Mouse (Mus musculus) kidney, embryonic 15.5 days (tissue): ENCODE results near the gene Phb. TPM values are rescaled to one million over a fixed set of nuclear protein-coding genes. Genes with fewer than 3 reads are reported as not detected.

Experiments used
- ATAC-seq: fragments of 200-750 bp; cut with Nextera tagmentation; replicated peaks from 2 replicates; pipeline ENCODE4 v1.8.0; 2017; ENCODE audit warnings: moderate TSS enrichment; ENCODE audit not compliant: low FRiP score
- H3K27ac ChIP-seq: fragments of 300-500 bp; sonication (generic); 2 replicates; pipeline ENCODE4 v1.5.1; 2015; ENCODE audit warnings: mild to moderate bottlenecking, inconsistent platforms
- H3K27me3 ChIP-seq: fragments of 300-500 bp; sonication (generic); 2 replicates; pipeline ENCODE4 v1.6.1; 2015; ENCODE audit warnings: inconsistent platforms
- H3K36me3 ChIP-seq: fragments of 300-500 bp; sonication (generic); 2 replicates; pipeline ENCODE4 v1.6.1; 2015; ENCODE audit warnings: inconsistent platforms
- H3K4me1 ChIP-seq: fragments of 300-500 bp; sonication (generic); 2 replicates; pipeline ENCODE4 v1.6.1; 2015; ENCODE audit warnings: inconsistent platforms
- H3K4me2 ChIP-seq: fragments of 300-500 bp; sonication (generic); 2 replicates; pipeline ENCODE4 v1.6.1; 2015; ENCODE audit warnings: moderate library complexity, mild to moderate bottlenecking, inconsistent platforms
- H3K4me3 ChIP-seq: fragments of 300-500 bp; sonication (generic); replicated peaks from 2 replicates; pipeline ENCODE4 v1.5.1; 2015; ENCODE audit warnings: mild to moderate bottlenecking, inconsistent platforms
- H3K9ac ChIP-seq: fragments of 300-500 bp; sonication (generic); 2 replicates; pipeline ENCODE4 v1.6.1; 2015; ENCODE audit warnings: mild to moderate bottlenecking, inconsistent platforms
- H3K9me3 ChIP-seq: fragments of 300-500 bp; sonication (generic); replicated peaks from 2 replicates; pipeline ENCODE4 v1.6.1; 2016; ENCODE audit warnings: inconsistent platforms
- WGBS: fragments of 180-500 bp; shearing (Covaris S2); methylation state at CpG from one replicate; pipeline ENCODE4 v1.1.7; 2015; ENCODE audit warnings: mixed read lengths; 5-methylcytosine and 5-hydroxymethylcytosine counted together
- polyA plus RNA-seq: library from polyadenylated mRNA; unstranded; fragments of >200 nt; fragmentation: Nextera tagmentation; extraction: Ambion mirVana; gene quantifications from 2 replicates; pipeline ENCODE4 v1.2.1, GENCODE M21; 2015

Gene Phb
- polyA plus RNA-seq, 1 experiment from 2014 or later, result 270 TPM

GRCm38 (mm10) chr11:95689544-95689943 is 22.8 kb downstream of the Phb start:
- H3K4me2 ChIP-seq, result no peak overlapping the region
- ATAC-seq, result no peak
- H3K27me3 ChIP-seq, result no peaks in the 10 kb centered on the region
- 80% methylated on average over 3 of the region's 3 CpGs for WGBS
- no peak overlapping the region for H3K9ac ChIP-seq
- no peak overlapping the region for H3K27ac ChIP-seq
- H3K4me3 ChIP-seq, result no peak overlapping the region
- H3K36me3 ChIP-seq, result no peaks in the 10 kb centered on the region
- peaks cover 34% of the 10 kb centered on the region for H3K4me1 ChIP-seq
- no peaks in the 10 kb centered on the region for H3K9me3 ChIP-seq

- Histone ChIP-seq H3K36me3 (no peaks in the 10 kb centered on the region), H3K4me3 (no peak overlapping the region), H3K27ac (no peak overlapping the region), H3K9ac (no peak overlapping the region), H3K4me2 (no peak overlapping the region), H3K9me3 (no peaks in the 10 kb centered on the region), H3K4me1 (no peaks in the 10 kb centered on the region), H3K27me3 (no peaks in the 10 kb centered on the region)
- 79% methylated on average over 5 of the region's 5 CpGs for WGBS
- ATAC-seq, result no peak
These were observed 31.8 kb downstream of the Phb start for GRCm38 (mm10) chr11:95698541-95698940.

- no peak overlapping the region for H3K4me2 ChIP-seq
- H3K9ac ChIP-seq, result no peak overlapping the region
- H3K4me1 ChIP-seq, result no peaks in the 10 kb centered on the region
- H3K27ac ChIP-seq, result no peak overlapping the region
- H3K9me3 ChIP-seq, result no peaks in the 10 kb centered on the region
- no peaks in the 10 kb centered on the region for H3K36me3 ChIP-seq
- no peak overlapping the region for H3K4me3 ChIP-seq
- ATAC-seq, result no peak
- WGBS, result 87% methylated on average over 13 of the region's 13 CpGs
- no peaks in the 10 kb centered on the region for H3K27me3 ChIP-seq
These were observed 34.3 kb downstream of the Phb start for GRCm38 (mm10) chr11:95700778-95701739.

DNA sequence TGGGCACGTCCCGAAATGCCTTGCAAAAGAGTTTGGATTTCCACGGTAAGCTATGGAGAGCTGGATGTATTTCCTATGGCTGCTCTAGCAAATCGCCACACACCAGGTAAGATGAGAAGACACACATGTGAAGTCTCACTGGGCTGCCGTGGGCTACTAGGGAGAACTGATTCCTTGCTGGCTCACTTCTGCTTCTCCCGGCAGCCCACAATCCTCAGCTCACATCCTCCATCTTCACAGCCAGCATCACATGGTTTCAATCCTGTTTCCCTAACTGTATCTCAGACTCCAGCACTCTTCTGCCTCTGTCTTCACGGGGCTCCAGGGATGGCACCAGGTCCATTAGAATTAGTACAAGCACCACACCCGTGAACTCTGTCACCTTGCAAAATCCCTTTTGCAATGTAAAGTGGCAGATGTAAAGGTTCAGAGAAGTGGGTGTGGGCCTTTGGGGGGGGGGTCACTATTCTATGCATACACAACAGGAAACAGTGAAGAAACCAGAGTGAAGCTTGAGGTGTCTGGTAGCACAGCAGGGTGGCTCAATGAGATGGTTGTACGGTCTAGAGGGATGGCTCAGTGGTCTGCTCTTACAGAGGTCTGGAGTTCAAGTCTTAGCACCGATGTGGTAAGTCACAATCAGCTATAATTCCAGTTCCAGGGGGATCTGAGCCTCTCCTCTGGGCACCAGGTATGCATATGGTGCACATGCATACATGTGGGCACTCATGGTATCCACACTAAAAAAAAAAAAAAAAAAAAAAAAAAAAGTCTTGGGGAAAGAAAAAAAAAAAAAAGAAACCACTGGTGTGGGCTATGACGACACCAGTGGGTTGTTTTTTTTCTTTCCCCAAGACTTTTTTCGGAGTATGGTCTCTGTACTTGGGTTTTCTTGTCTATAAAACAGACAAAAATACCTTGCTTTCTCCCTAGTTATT is 37.5 kb downstream of the Phb start:
- no peak overlapping the region for H3K27ac ChIP-seq
- no peaks in the 10 kb centered on the region for H3K36me3 ChIP-seq
- H3K9me3 ChIP-seq, result no peaks in the 10 kb centered on the region
- no peak overlapping the region for H3K4me2 ChIP-seq
- H3K4me1 ChIP-seq, result 0 out of 2 replicates have a peak, but pooled peaks cover 4% of the 10 kb centered on the region
- 90% methylated on average over 12 of the region's 12 CpGs for WGBS
- H3K9ac ChIP-seq, result no peak overlapping the region
- H3K4me3 ChIP-seq, result no peak overlapping the region
- no peaks in the 10 kb centered on the region for H3K27me3 ChIP-seq
- ATAC-seq, result no peak

DNA sequence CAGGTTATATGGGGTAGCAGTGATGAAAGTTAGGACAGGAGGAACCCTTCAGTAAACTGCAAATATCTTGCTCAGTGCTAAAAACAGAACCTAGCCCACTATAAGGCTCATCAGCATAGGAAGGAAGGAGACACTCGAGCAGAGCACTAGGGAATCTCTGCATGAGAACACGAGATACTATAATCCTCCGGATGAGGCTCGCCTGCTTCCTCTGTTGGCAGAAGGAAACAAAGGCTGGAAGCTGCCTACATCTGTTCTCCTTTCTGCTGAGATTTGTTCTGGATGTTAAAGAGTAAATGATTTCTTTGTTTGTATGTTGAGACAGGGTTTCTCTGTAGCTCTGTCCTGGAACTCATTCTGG is 38.2 kb downstream of the Phb start:
- Histone ChIP-seq H3K27me3 (no peaks in the 10 kb centered on the region), H3K9ac (no peak overlapping the region), H3K9me3 (no peaks in the 10 kb centered on the region), H3K4me3 (no peak overlapping the region), H3K4me2 (no peak overlapping the region), H3K27ac (peak overlapping the region; percentile 51; the same call in 1 of the 2 replicates), H3K36me3 (no peaks in the 10 kb centered on the region), H3K4me1 (0 out of 2 replicates have a peak, but pooled peaks cover 4% of the 10 kb centered on the region)
- no peak for ATAC-seq
- WGBS, result 75% methylated on average over 4 of the region's 4 CpGs

DNA sequence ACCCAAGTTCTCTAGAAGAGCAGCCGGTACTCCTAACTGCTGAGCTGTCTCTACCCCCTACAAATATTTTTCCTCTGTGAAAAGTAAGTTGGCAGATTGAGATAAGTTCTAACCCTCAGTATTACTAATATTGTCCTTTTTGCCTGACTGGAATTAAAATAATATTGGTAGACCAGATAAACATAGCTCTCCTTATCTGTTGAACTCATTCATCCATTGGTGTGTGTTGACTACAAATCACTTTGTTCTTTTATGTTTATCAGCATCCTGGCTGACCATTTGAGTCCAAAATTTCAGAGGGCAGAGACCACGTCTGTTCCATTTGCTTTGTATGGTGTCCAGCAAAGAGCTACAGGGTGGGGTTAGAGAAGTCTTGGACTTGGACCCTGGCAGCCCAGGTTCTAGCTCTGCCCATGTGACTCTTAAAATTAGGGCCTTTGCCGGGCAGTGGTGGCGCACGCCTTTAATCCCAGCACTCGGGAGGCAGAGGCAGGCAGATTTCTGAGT is 42.8 kb downstream of the Phb start:
- ATAC-seq, result no peak
- H3K4me2 ChIP-seq, result no peak overlapping the region
- H3K9ac ChIP-seq, result no peak overlapping the region
- H3K27ac ChIP-seq, result no peak overlapping the region
- H3K9me3 ChIP-seq, result no peaks in the 10 kb centered on the region
- H3K27me3 ChIP-seq, result no peaks in the 10 kb centered on the region
- H3K36me3 ChIP-seq, result no peaks in the 10 kb centered on the region
- peaks cover 19% of the 10 kb centered on the region for H3K4me1 ChIP-seq
- WGBS, result 89% methylated on average over 6 of the region's 6 CpGs
- H3K4me3 ChIP-seq, result no peak overlapping the region

DNA sequence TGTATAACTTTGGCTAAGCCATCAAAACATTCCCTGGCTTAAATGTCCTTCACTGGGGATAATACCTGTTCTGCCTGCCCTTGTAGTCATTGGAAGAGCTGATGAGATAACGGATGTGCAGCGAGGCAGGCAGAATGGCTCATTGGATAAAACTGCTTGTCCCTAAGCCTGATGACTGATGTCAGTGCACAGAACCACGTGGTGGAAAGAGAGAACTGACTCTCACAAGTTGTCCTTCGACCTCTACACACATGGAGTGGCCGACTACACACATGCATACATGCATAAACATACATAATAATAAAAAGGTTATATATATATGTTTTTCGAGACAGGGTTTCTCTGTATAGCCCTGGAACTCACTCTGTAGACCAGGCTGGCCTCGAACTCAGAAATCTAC is 43.7 kb downstream of the Phb start:
- H3K9ac ChIP-seq, result no peak overlapping the region
- H3K27me3 ChIP-seq, result no peaks in the 10 kb centered on the region
- no peak for ATAC-seq
- H3K9me3 ChIP-seq, result no peaks in the 10 kb centered on the region
- H3K36me3 ChIP-seq, result no peaks in the 10 kb centered on the region
- 84% methylated on average over 7 of the region's 7 CpGs for WGBS
- no peak overlapping the region for H3K27ac ChIP-seq
- H3K4me3 ChIP-seq, result no peak overlapping the region
- peaks cover 28% of the 10 kb centered on the region for H3K4me1 ChIP-seq
- H3K4me2 ChIP-seq, result no peak overlapping the region

DNA sequence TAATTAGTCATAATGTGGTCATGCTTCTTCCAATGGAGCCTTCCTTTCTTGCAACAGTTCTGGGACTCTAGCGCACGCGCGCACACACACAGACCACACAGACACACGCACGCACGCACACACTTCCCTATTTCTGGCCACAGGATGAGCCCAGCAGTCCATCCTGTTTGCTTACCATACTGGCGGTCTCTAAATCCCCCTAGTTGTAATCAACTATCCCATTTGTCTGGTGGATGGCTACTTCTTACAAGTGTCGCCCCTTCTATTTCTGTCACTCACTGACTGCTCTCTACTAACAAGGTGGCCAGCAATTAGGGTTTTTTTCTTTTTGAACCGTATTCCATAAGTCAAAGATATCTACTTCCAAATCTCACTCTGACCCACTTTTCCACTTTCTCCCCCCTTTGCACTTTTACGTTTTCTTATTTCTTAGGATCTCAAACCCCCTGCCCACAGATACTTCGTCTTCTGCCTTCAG is 45.4 kb downstream of the Phb start:
- 0 out of 2 replicates have a peak, but pooled peaks have one; percentile 20 for ATAC-seq
- H3K4me1 ChIP-seq, result peaks cover 34% of the 10 kb centered on the region
- H3K36me3 ChIP-seq, result no peaks in the 10 kb centered on the region
- H3K27ac ChIP-seq, result peak overlapping the region; percentile 98
- H3K27me3 ChIP-seq, result no peaks in the 10 kb centered on the region
- 28% methylated on average over 12 of the region's 12 CpGs for whole genome bisulfite sequencing
- peak overlapping the region; percentile 97 for H3K9ac ChIP-seq
- H3K9me3 ChIP-seq, result no peaks in the 10 kb centered on the region
- H3K4me3 ChIP-seq, result peak overlapping the region; percentile 92
- peak overlapping the region; percentile 81 for H3K4me2 ChIP-seq

DNA sequence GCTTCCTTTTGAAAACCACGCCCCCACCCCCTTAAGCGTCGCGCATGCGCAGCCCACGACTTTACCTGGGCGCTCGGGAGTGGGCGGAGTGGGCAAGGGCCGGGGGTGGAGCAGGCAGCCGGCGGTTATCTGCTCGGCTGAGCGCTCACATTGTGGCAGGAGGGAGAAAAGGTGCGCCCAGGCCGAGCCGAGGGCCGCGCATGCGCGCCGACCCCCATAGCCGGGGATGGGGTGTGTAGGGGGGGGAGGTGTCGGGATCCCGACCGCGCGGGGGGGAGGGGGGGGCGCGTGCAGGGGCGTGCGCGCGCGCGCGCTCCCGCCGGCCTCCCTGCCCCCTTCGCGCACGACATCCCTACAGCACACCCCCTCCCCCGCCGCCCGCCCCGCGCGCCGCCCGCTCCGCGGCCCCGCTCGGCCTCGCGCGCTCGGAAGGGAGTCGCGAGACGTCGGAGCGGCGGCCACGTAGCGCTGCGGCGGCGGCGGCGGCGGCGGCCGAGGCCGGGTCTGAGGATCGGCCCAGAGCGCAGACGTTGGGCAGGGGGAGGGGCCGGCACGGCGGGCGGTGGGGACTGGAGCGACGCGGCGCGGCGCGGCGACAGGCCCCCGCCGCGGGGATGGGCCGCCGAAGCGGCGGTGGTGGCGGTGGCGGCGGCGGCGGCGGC is 45.9 kb downstream of the Phb start, which contains the start of gene Zfp652:
Zfp652 (plus strand) TSS at position 111 of the 662 bp plus-strand sequence.
- H3K4me3 ChIP-seq, result peak within 1 kb of the TSS; percentile 92
- peak within 1 kb of the TSS; percentile 97 for H3K9ac ChIP-seq
- no peaks in the 10 kb centered on the region for H3K36me3 ChIP-seq
- H3K27me3 ChIP-seq, result no peaks in the 10 kb centered on the region
- no peaks in the 10 kb centered on the region for H3K9me3 ChIP-seq
- peak within 1 kb of the TSS; percentile 98 for H3K27ac ChIP-seq
- ATAC-seq, result peak; percentile 93
- H3K4me2 ChIP-seq, result peak within 1 kb of the TSS; percentile 81
- H3K4me1 ChIP-seq, result peaks cover 30% of the 10 kb centered on the region
- under 1% methylated on average over 57 of the region's 103 CpGs for WGBS

- peak overlapping the region; percentile 81 for H3K4me2 ChIP-seq
- WGBS, result 0% methylated on average over 46 of the region's 49 CpGs
- H3K36me3 ChIP-seq, result no peaks in the 10 kb centered on the region
- H3K9ac ChIP-seq, result peak overlapping the region; percentile 97
- peaks cover 30% of the 10 kb centered on the region for H3K4me1 ChIP-seq
- peak overlapping the region; percentile 92 for H3K4me3 ChIP-seq
- no peaks in the 10 kb centered on the region for H3K9me3 ChIP-seq
- peak overlapping the region; percentile 98 for H3K27ac ChIP-seq
- ATAC-seq, result peak; percentile 64
- H3K27me3 ChIP-seq, result no peaks in the 10 kb centered on the region
These were observed 46.6 kb downstream of the Phb start for GRCm38 (mm10) chr11:95713225-95713810.

DNA sequence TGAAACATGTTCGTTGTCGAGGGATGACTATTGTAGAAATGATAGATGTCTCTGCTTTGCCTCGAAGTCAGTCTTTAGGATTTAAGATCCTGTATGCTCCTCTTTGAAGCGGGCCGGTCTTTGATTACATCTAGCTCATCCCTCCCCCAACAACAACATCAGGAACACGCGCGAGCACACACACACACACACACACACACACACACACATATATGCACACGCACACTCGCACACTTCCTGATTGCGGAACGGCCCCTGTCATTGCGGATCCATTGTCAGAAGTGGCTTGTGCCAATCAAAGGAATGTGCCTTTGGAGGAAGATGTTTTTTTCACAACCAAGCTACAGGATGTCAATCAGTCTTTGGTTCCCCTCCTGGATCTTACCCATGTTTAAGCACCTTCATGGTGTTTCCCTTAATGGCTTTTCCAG is 47.1 kb downstream of the Phb start:
- peaks cover 30% of the 10 kb centered on the region for H3K4me1 ChIP-seq
- no peak for ATAC-seq
- H3K4me2 ChIP-seq, result peak overlapping the region; percentile 81
- peak overlapping the region; percentile 98 for H3K27ac ChIP-seq
- peak overlapping the region; percentile 92 for H3K4me3 ChIP-seq
- no peaks in the 10 kb centered on the region for H3K36me3 ChIP-seq
- H3K9me3 ChIP-seq, result no peaks in the 10 kb centered on the region
- under 1% methylated on average over 13 of the region's 13 CpGs for WGBS
- H3K27me3 ChIP-seq, result no peaks in the 10 kb centered on the region
- H3K9ac ChIP-seq, result peak overlapping the region; percentile 97
